Mouse (Mus musculus) megakaryocyte, embryonic 14.5 days (primary cell): ENCODE measurements at regions not wholly inside any gene's neighbourhood (a gene's known extent, or its start where the extent isn't known, plus 50 kb on each side); places are given as distances from the start of the nearest gene placed in this dataset.

Source experiments
- H3K27me3 ChIP-seq: replicated peaks from 2 replicates; pipeline ENCODE3; 2012; ENCODE audit warnings: inconsistent platforms
- H3K36me3 ChIP-seq: replicated peaks from 2 replicates; pipeline ENCODE3; 2012; ENCODE audit warnings: low read length, inconsistent platforms, mixed read lengths
- H3K4me1 ChIP-seq: 2 replicates; pipeline ENCODE4 v1.6.1; 2012; ENCODE audit warnings: inconsistent platforms
- H3K4me3 ChIP-seq: replicated peaks from 2 replicates; pipeline ENCODE3; 2012; ENCODE audit warnings: moderate library complexity, mild to moderate bottlenecking, inconsistent platforms
- H3K9me3 ChIP-seq: 2 replicates; pipeline ENCODE4 v1.6.1; 2012; ENCODE audit warnings: inconsistent platforms
- FLI1 ChIP-seq: IDR thresholded peaks from 2 replicates; pipeline ENCODE4 v1.6.1; 2012; ENCODE audit warnings: low read length, inconsistent platforms, mixed read lengths
- GATA1 ChIP-seq: IDR thresholded peaks from 3 replicates; pipeline ENCODE4 v1.6.1; 2012; ENCODE audit warnings: mixed read lengths, low read length, inconsistent platforms, borderline replicate concordance

DNA sequence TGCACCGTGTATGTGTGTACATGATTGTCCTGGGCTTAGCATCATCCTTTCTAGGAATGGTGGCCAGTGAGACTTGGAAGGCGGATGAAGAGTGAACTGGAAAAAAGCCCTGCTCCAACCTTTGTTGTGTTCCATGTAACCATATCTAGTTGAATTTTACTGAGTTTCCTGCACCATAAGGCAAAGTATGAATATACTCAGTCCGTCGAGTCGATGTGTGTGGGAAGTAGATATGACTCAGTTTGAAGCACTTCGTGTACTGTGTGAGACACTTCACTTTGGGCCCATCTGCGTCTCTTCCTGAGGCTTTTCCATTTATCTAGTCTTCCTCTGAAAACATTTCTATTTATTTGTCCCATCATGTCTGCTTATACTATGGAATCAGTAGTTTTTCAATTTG is 139.5 kb upstream of the Sp8 start:
- Histone ChIP-seq H3K36me3 (no peaks in the 10 kb centered on the region), H3K9me3 (no peaks in the 10 kb centered on the region), H3K4me3 (no peak overlapping the region), H3K4me1 (peaks cover 5% of the 10 kb centered on the region; the same call in 1 of the 2 replicates), H3K27me3 (peaks cover 2% of the 10 kb centered on the region)
- TF ChIP-seq GATA1 (no peak), FLI1 (no peak)

DNA sequence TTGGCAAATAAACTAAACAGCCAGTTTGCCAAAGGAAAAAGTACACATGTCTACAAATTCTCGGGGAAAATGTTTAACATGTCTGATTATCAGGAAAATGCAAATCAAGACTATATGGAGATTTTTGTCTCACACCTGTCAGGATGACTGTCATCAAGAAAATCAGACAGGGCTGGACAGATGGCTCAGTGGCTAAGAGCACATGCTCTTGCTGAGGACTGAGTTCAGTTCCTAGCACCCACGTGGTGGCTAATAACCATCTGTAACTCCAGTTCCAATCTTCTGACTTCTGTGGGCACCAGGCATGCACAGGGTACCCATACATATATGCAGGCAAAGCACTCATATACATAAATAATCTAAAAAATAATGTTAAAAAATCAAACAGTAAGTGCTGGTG is 141.3 kb upstream of the Sp8 start:
- Histone ChIP-seq H3K27me3 (peaks cover 4% of the 10 kb centered on the region), H3K9me3 (no peaks in the 10 kb centered on the region), H3K4me3 (no peak overlapping the region), H3K4me1 (peaks cover 5% of the 10 kb centered on the region; the same call in 1 of the 2 replicates), H3K36me3 (no peaks in the 10 kb centered on the region)
- no peak for TF ChIP-seq FLI1

DNA sequence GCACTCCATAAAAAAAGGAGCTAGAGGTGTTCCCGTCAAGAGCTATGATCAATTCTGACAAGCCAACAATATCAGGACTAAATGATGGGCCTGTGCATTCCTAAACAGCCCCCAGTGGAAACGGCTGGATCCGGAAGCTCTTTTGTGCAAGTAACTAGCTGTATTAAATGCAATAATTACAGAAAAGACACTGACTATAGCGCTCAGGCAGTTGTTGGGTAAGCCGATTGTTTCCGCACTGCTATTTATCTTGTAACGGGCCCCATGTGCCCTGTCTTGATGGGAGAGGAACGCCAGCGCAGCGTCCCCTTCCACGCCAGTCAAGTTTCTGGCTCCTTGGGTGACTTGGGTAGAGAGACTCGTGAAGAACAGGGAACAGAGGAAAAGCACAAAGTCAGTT is 142.4 kb upstream of the Sp8 start:
- peaks cover 4% of the 10 kb centered on the region for H3K27me3 ChIP-seq
- TF ChIP-seq FLI1 (no peak), GATA1 (no peak)
- H3K4me3 ChIP-seq: no peak overlapping the region
- H3K36me3 ChIP-seq: no peaks in the 10 kb centered on the region
- H3K9me3 ChIP-seq: no peaks in the 10 kb centered on the region
- H3K4me1 ChIP-seq: peaks cover 5% of the 10 kb centered on the region; the same call in 1 of the 2 replicates

DNA sequence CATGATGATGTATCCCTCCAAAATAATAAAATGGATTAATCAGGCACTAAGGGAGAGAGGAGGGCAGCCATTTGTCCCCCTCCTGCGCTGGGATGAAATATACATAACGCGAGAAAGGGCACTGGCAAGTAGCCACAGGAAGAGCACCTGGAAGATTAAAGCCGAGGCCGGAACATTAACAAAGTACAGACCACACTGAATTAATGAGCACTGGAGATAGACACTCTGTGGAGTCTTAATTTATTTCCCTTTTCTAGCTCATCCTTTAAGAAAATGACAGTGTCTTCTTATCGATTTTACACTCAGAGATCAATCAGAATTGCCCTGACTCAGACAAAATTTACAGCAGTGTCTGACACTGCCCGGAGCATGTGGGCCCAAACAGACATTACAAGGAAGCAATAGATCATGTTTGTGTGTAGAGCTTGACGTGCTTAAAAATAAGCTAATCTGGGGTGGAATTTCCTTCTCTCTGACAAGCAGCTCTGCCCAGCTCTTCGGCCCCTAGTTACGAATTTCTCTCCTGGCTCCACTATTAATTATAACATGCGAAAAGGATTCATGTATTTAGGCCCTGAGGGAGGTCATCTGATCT is 143.0 kb upstream of the Sp8 start:
- H3K9me3 ChIP-seq: 0 out of 2 replicates have a peak, but pooled peaks cover 5% of the 10 kb centered on the region
- TF ChIP-seq GATA1 (no peak), FLI1 (no peak)
- no peak overlapping the region for H3K4me3 ChIP-seq
- H3K36me3 ChIP-seq: no peaks in the 10 kb centered on the region
- peaks cover 5% of the 10 kb centered on the region; the same call in 1 of the 2 replicates for H3K4me1 ChIP-seq
- peaks cover 2% of the 10 kb centered on the region for H3K27me3 ChIP-seq

DNA sequence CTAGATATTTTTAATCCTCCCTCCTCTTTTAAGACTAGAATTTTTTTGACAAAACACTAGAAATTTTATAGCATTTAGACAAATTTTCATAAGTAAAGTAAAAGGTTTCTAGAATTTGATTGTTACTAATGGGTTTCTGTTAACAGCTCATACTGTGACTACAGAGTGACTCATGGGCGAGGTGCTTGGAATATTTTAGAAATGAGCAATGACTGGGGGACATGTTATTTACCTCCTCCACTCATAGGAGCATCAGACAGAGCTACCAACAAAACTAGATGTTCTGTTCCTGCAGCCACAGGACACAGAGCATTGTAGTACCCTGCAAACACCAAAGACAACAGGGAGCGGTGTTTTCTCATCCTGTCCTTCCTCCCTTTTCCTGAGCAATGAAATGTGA is 144.3 kb upstream of the Sp8 start:
- H3K9me3 ChIP-seq: 0 out of 2 replicates have a peak, but pooled peaks cover 8% of the 10 kb centered on the region
- no peak overlapping the region for H3K4me3 ChIP-seq
- H3K36me3 ChIP-seq: no peaks in the 10 kb centered on the region
- TF ChIP-seq GATA1 (no peak), FLI1 (no peak)
- H3K4me1 ChIP-seq: peaks cover 5% of the 10 kb centered on the region; the same call in 1 of the 2 replicates
- H3K27me3 ChIP-seq: peaks cover 2% of the 10 kb centered on the region

DNA sequence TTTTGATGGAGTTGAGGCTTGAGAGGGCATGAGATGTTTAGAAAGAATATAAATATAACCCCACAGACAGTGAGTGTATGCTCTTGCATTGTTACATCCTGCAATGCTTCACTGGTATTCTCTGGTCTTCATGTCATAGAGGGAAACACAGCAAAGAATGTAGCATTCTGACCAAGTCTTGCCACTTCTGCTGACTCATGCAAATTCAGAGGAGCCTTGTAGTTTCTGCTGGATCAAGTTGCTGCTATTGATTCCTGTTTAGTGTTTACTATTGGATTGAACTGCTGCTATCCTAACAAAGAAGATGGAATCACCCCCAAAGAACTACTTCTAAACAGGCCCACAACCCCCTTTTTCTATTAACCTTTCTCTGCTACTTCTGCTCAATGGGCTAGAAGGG is 148.0 kb upstream of the Sp8 start:
- H3K27me3 ChIP-seq: peaks cover 2% of the 10 kb centered on the region
- H3K4me3 ChIP-seq: no peak overlapping the region
- TF ChIP-seq GATA1: no peak
- no peak for TF ChIP-seq FLI1
- H3K36me3 ChIP-seq: no peaks in the 10 kb centered on the region
- 0 out of 2 replicates have a peak, but pooled peaks cover 8% of the 10 kb centered on the region for H3K9me3 ChIP-seq
- peaks cover 11% of the 10 kb centered on the region for H3K4me1 ChIP-seq

DNA sequence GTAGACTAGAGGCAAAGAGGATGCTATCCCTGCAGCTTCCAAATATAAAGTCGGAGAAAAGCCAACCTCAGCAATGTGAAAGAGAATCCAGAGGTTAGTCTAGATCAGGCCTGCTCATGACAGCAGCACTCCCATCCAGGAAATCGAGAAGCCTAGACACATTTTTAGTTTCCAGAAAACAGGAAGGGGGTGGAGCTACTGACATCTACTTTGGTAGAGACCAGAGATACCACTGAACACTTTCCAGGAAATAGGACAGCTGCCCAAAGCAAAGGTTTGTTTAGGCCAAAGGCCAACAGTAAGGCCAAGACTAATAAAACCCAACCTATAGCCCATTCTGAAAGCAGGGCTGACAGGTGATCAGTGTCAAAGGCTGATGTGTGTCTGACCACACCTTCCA is 151.4 kb upstream of the Sp8 start:
- Histone ChIP-seq H3K4me1 (peaks cover 11% of the 10 kb centered on the region), H3K9me3 (0 out of 2 replicates have a peak, but pooled peaks cover 8% of the 10 kb centered on the region), H3K27me3 (no peaks in the 10 kb centered on the region), H3K4me3 (no peak overlapping the region), H3K36me3 (no peaks in the 10 kb centered on the region)
- TF ChIP-seq FLI1 (no peak), GATA1 (no peak)

DNA sequence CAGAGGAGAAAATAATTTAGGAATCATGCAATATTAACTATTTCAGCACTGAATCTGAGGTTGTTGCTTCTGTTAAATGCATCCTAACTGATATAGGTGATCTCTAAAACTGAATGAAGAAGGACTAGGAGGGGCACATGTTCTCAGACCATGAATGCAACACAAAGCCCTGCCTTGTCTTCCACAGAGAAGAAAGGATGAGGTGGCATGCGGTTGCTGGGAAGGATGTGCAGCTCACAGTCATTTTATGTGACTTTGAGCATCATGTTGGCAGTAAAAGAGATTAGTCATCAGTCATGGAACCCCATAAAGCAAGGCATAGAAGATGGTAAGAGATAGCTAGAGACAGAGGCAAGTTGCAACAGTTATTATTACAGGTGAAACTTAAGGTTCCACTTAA is 163.2 kb upstream of the Sp8 start:
- H3K9me3 ChIP-seq: peaks cover 4% of the 10 kb centered on the region; the same call in 1 of the 2 replicates
- H3K4me1 ChIP-seq: no peaks in the 10 kb centered on the region
- no peak overlapping the region for H3K4me3 ChIP-seq
- no peaks in the 10 kb centered on the region for H3K36me3 ChIP-seq
- no peak for TF ChIP-seq GATA1
- TF ChIP-seq FLI1: no peak
- no peaks in the 10 kb centered on the region for H3K27me3 ChIP-seq

DNA sequence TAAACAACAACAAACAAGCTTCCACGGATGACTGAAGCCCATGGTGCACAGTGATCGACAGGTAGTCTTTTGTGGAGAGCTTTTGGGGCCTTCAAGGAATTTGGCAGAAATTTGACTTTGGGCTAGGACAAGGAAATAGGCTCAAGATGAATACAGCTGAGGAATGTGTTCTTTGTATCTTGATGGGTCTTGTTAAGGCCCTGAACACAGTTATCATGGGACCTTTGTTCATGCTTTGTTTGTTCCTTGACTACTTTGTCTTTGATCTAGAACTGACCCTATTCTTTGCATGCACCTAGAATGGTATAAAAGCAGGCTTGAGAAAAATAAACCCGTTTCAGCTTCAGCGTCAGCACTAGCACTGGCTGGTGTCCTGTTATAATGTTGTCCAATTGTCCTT is 168.1 kb upstream of the Sp8 start:
- TF ChIP-seq GATA1: no peak
- TF ChIP-seq FLI1: no peak
- no peaks in the 10 kb centered on the region for H3K27me3 ChIP-seq
- H3K36me3 ChIP-seq: no peaks in the 10 kb centered on the region
- H3K4me1 ChIP-seq: no peaks in the 10 kb centered on the region
- H3K4me3 ChIP-seq: no peak overlapping the region
- peaks cover 6% of the 10 kb centered on the region; the same call in 1 of the 2 replicates for H3K9me3 ChIP-seq

DNA sequence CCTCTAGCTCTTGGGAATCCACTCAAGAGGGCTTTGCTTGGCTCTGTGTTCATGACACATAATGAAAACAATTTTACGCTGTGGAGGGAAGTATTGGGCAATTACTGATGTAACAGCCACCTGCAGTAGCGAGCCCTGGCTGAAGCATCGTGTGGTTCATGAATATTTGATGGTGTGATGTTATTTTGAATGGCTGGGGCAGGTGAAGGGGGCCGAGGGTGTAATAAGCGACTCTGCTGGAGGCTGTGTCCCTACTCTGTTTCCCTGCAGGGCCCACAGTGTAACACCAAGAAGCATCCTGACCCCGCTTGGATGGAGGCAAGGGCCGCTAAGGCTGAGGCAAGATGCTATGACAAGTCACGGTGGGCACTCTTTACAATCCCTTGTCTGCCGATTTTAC is 184.6 kb upstream of the Sp8 start:
- peaks cover 3% of the 10 kb centered on the region; the same call in 1 of the 2 replicates for H3K9me3 ChIP-seq
- no peak overlapping the region for H3K4me3 ChIP-seq
- H3K36me3 ChIP-seq: no peaks in the 10 kb centered on the region
- H3K27me3 ChIP-seq: peaks cover 9% of the 10 kb centered on the region
- TF ChIP-seq GATA1: no peak
- TF ChIP-seq FLI1: no peak
- peaks cover 12% of the 10 kb centered on the region for H3K4me1 ChIP-seq

DNA sequence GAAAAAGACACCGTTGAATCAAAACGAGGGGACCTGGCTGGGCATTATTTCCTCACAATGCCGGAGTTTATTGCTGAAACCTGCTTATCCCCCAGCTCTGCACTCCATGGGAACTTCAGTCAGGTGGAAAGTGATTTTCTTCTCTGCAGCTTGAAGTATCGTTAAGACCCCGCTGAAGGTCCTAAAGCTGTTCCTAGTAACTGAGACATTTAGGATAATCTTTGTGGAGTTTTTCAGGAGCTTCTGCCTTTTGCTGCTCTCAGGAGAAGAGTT is 185.0 kb upstream of the Sp8 start:
- TF ChIP-seq FLI1: no peak
- TF ChIP-seq GATA1: no peak
- Histone ChIP-seq H3K27me3 (peaks cover 9% of the 10 kb centered on the region), H3K9me3 (peaks cover 3% of the 10 kb centered on the region; the same call in 1 of the 2 replicates), H3K4me1 (peaks cover 12% of the 10 kb centered on the region), H3K36me3 (no peaks in the 10 kb centered on the region), H3K4me3 (no peak overlapping the region)
